Mouse (Mus musculus): Measurements from ENCODE around the gene Nr1i3. TPM values are rescaled to one million over a fixed set of nuclear protein-coding genes. Genes with fewer than 3 reads are reported as not detected.

Gene Nr1i3
- total and polyA plus RNA-seq, 3 experiments = 0.24 to 1.7 TPM; not detected in 1

GRCm38 (mm10) chr1:171249913-171250600 lies 36.3 kb downstream of the Nr1i3 start, which contains the start of gene Adamts4:
Gene Adamts4 (plus strand): TSS chr1:171250421.
- no peak for TF ChIP-seq POLR2AphosphoS5 (IDR thresholded peaks at IDR 0.05; ENCODE audit: borderline replicate concordance, low read depth, low read length)
- no peak within 1 kb of the TSS for H3K4me3 ChIP-seq (ENCODE audit: control insufficient read depth in 1 of 2, insufficient read depth in 1 of 2, low read depth in 2 of 2, low read length in 2 of 2)

GRCm38 (mm10) chr1:171250680-171251593 lies 37.2 kb downstream of the Nr1i3 start, which contains the start of gene Ndufs2:
Gene Ndufs2 (minus strand): TSS chr1:171251388.
- Histone ChIP-seq H3K9ac (ENCODE audit: control insufficient read depth, low read depth, low read length, poor library complexity, severe bottlenecking) (no peak within 1 kb of the TSS), H3K4me1 (ENCODE audit: control insufficient read depth in 1 of 2, insufficient read depth in 2 of 2, low read length in 2 of 2) (peaks cover 2 to 15% of the 10 kb centered on the region in 2 experiments; a peak in 3 of 4 replicates), H3K27ac (ENCODE audit: control insufficient read depth, low read depth, low read length) (no peak within 1 kb of the TSS), H3K9me3 (replicated peaks; ENCODE audit: insufficient read depth, low read length) (no peaks in the 10 kb centered on the region), H3K36me3 (ENCODE audit: control insufficient read depth in 1 of 2, insufficient read depth in 2 of 2, low read length in 2 of 2) (peaks cover 0 to 4% of the 10 kb centered on the region in 2 experiments; a peak in 2 of 4 replicates), H3K79me2 (ENCODE audit: control insufficient read depth, insufficient read depth, low read length, poor library complexity) (peaks cover 9% of the 10 kb centered on the region), H3K27me3 (ENCODE audit: control insufficient read depth in 1 of 2, insufficient read depth in 2 of 2, low read length in 2 of 2) (peaks cover 0 to 3% of the 10 kb centered on the region in 2 experiments; a peak in 1 of 4 replicates), H3K4me3 (ENCODE audit: control insufficient read depth in 1 of 2, insufficient read depth in 1 of 2, low read depth in 2 of 2, low read length in 2 of 2) (no peak within 1 kb of the TSS)
- TF ChIP-seq NRF1 (IDR thresholded peaks at IDR 0.05; ENCODE audit: insufficient read depth, low read depth, low read length, poor library complexity, severe bottlenecking) (no peak), MAZ (IDR thresholded peaks at IDR 0.05; ENCODE audit: low read depth, low read length) (no peak), JUND (IDR thresholded peaks at IDR 0.05; ENCODE audit: low read depth, low read length) (no peak), MEF2A (IDR thresholded peaks at IDR 0.05; ENCODE audit: extremely low read depth, insufficient replicate concordance, low read depth, low read length, poor library complexity, severe bottlenecking) (no peak), E2F4 (IDR thresholded peaks at IDR 0.05; ENCODE audit: borderline replicate concordance, low read depth, low read length) (no peak), TBP (IDR thresholded peaks at IDR 0.05; ENCODE audit: low read depth, low read length) (no peak), ZMIZ1 (IDR thresholded peaks at IDR 0.05; ENCODE audit: low read depth, low read length) (no peak), CTCF (IDR thresholded peaks at IDR 0.05 in 2 of 3, conservative IDR thresholded peaks at IDR 0.05 in 1 of 3; ENCODE audit: control insufficient read depth in 1 of 3, insufficient read depth in 1 of 3, low read depth in 2 of 3, low read length in 3 of 3, poor library complexity in 1 of 3, severe bottlenecking in 1 of 3) (no peak), TAL1 (IDR thresholded peaks at IDR 0.05; ENCODE audit: low read length) (no peak), MAX (IDR thresholded peaks at IDR 0.05; ENCODE audit: low read length) (no peak), RAD21 (IDR thresholded peaks at IDR 0.05; ENCODE audit: low read depth, low read length) (no peak), POLR2A (IDR thresholded peaks at IDR 0.05; ENCODE audit: control insufficient read depth in 1 of 2, insufficient read depth in 1 of 2, low read depth in 1 of 2, low read length in 2 of 2, poor library complexity in 1 of 2) (no peak), HCFC1 (IDR thresholded peaks at IDR 0.05; ENCODE audit: low read depth, low read length) (no peak), EP300 (IDR thresholded peaks at IDR 0.05; ENCODE audit: low read depth in 1 of 2, low read length in 2 of 2) (no peak)
- no peak for DNase-seq (ENCODE audit: low read depth, low spot score)

More at GRCm38 (mm10) chr1:171249913-171250600, 36.3 kb downstream of the Nr1i3 start, which contains the start of gene Adamts4:
- peaks cover 0 to 3% of the 10 kb centered on the region in 2 experiments; a peak in 1 of 4 replicates for H3K27me3 ChIP-seq (ENCODE audit: control insufficient read depth in 1 of 2, insufficient read depth in 2 of 2, low read length in 2 of 2)
- H3K4me1 ChIP-seq (ENCODE audit: control insufficient read depth in 1 of 2, insufficient read depth in 2 of 2, low read length in 2 of 2) = peaks cover 2 to 20% of the 10 kb centered on the region in 2 experiments; a peak in 3 of 4 replicates
- no peak within 1 kb of the TSS for H3K9ac ChIP-seq (ENCODE audit: control insufficient read depth, low read depth, low read length, poor library complexity, severe bottlenecking)
- H3K79me2 ChIP-seq (ENCODE audit: control insufficient read depth, insufficient read depth, low read length, poor library complexity) = peaks cover 11% of the 10 kb centered on the region
- peaks cover 0 to 9% of the 10 kb centered on the region in 2 experiments; a peak in 2 of 4 replicates for H3K36me3 ChIP-seq (ENCODE audit: control insufficient read depth in 1 of 2, insufficient read depth in 2 of 2, low read length in 2 of 2)
- no peak for DNase-seq (ENCODE audit: low read depth, low spot score)
- no peaks in the 10 kb centered on the region for H3K9me3 ChIP-seq (replicated peaks; ENCODE audit: insufficient read depth, low read length)
- no peak within 1 kb of the TSS for H3K27ac ChIP-seq (ENCODE audit: control insufficient read depth, low read depth, low read length)

Data from MEL (cell line).